ENCODE assay signal across 25 mouse cellular contexts in the genomic region with DNA sequence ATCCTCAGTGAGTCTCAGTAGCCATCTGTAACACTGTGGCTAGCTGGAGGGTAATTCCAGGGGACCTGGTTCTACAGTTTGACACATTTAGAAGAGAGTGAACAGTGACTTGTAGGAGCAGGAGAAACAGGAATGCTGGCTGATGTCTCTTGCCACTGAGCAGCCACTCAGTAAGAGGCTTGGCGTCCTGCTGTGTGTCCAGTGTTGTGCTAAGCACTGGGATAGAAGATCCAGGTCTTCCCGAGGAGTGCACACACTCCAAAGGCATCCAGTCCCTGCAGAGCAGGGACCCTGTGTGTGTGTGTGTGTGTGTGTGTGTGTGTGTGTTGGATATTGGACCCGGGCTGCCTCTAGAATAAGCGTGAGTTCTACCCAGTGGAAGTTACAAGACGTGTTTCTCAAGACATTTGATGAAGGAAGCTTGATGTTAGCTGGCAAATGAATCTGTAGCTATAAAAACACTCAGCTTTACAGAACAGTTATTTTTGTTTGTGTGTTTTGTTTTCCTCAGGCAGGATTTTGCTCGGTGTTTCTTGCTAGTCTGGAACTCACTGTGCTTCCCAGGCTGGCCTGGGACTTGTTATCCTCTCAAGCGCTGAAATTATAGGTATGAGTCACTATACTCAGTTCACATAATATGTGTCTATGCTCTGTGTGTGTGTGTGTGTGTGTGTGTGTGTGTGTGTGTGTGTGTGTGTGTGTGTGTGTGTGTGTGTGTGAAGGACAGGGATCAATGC. TPM values are rescaled to one million over a fixed set of nuclear protein-coding genes. Genes with fewer than 3 reads are reported as not detected.
DNase-seq lines count a peak whose midpoint lies in the region; ATAC-seq and TF ChIP-seq lines count a peak whose summit lies in the region.
"Had no signal": no experiment of that assay in that cellular context is flagged by ENCODE, and none has a peak within 500 bp of the region (broad histone marks: within the 10 kb centered on the region; RNA-seq: fewer than 3 reads in every experiment).

No protein-coding gene starts in this region.

- peaks cover 10% of the 10 kb centered on the region for H3K4me1 ChIP-seq in limb, embryonic 12.5 days (replicated peaks)
- peaks cover 14% of the 10 kb centered on the region for H3K4me1 ChIP-seq in limb, embryonic 10.5 days
- peaks cover 37% of the 10 kb centered on the region for H3K4me1 ChIP-seq in brown adipose tissue, adult 24 weeks (ENCODE audit: control insufficient read depth, insufficient read depth, insufficient read length, low read length)
- H3K4me1 ChIP-seq in olfactory bulb, adult 2 months (ENCODE audit: control insufficient read depth, insufficient read depth, low read length), result peaks cover 46% of the 10 kb centered on the region
- H3K4me1 ChIP-seq: midbrain, embryonic 12.5 days had no signal

- H3K27me3 ChIP-seq in limb, embryonic 12.5 days, result no peaks in the 10 kb centered on the region
- H3K27me3 ChIP-seq in limb, embryonic 10.5 days (ENCODE audit: low read depth, poor library complexity, severe bottlenecking), result no peaks in the 10 kb centered on the region
- H3K27me3 ChIP-seq: forebrain, embryonic 15.5 days; hindbrain, embryonic 13.5 days; liver, embryonic 12.5 days; megakaryocyte, embryonic 14.5 days; midbrain, embryonic 12.5 days; neural tube, embryonic 13.5 days; stomach, embryonic 15.5 days had no signal

- TF ChIP-seq CTCF in gastrocnemius, adult 2 months (IDR thresholded peaks at IDR 0.05), result no peak
- TF ChIP-seq CTCF in olfactory bulb, adult 2 months (IDR thresholded peaks at IDR 0.05; ENCODE audit: insufficient read depth, low read depth, low read length), result no peak

- no peak for DNase-seq in gastrocnemius, adult 2 months
- DNase-seq in gastrocnemius, postnatal 4 days (ENCODE audit: low spot score in 2 of 2), result no peak
- no peak for DNase-seq in limb, embryonic 10.5 days (ENCODE audit: low spot score)
- no peak for DNase-seq in right cerebral cortex, postnatal 14 days
- no peak for DNase-seq in heart, postnatal 10 days
- DNase-seq: adrenal gland, postnatal 10 days; cerebellum, adult 11-12 months; cerebellum, adult 9-11 months; kidney, adult 11 months; kidney, postnatal 25 days; lung, adult 18-20 months; lung, postnatal 4 days; right cerebral cortex, postnatal 25 days had no signal

- WGBS in limb, embryonic 12.5 days, result 77% methylated on average over 7 of the region's 7 CpGs
- WGBS in limb, embryonic 10.5 days, result 82% methylated on average over 7 of the region's 7 CpGs
- 28% methylated on average over 7 of the region's 7 CpGs for WGBS in olfactory bulb, adult 2 months

- no peak overlapping the region for H3K9ac ChIP-seq in limb, embryonic 12.5 days (replicated peaks)
- H3K9ac ChIP-seq: forebrain, embryonic 15.5 days; hindbrain, embryonic 13.5 days; liver, embryonic 12.5 days; midbrain, embryonic 12.5 days; neural tube, embryonic 13.5 days; stomach, embryonic 15.5 days had no signal

- TF ChIP-seq POLR2A in olfactory bulb, adult 2 months (IDR thresholded peaks at IDR 0.05; ENCODE audit: insufficient read depth, low read depth, low read length), result no peak

- ATAC-seq in limb, embryonic 12.5 days (ENCODE audit: insufficient number of reproducible peaks, insufficient read depth, low FRiP score, low TSS enrichment, low read depth), result no peak
- ATAC-seq: forebrain, embryonic 15.5 days; liver, embryonic 12.5 days; lung, postnatal 0 days had no signal

- peaks cover 15% of the 10 kb centered on the region for H3K36me3 ChIP-seq in limb, embryonic 12.5 days
- peaks cover 33% of the 10 kb centered on the region for H3K36me3 ChIP-seq in limb, embryonic 10.5 days
- H3K36me3 ChIP-seq: forebrain, embryonic 15.5 days; neural tube, embryonic 13.5 days; stomach, embryonic 15.5 days had no signal

- no peak overlapping the region for H3K4me2 ChIP-seq in limb, embryonic 12.5 days
- H3K4me2 ChIP-seq: forebrain, embryonic 15.5 days; hindbrain, embryonic 13.5 days; liver, embryonic 12.5 days; midbrain, embryonic 12.5 days; neural tube, embryonic 13.5 days; stomach, embryonic 15.5 days had no signal

- no peaks in the 10 kb centered on the region for H3K9me3 ChIP-seq in limb, embryonic 12.5 days
- H3K9me3 ChIP-seq in limb, embryonic 10.5 days (replicated peaks), result no peaks in the 10 kb centered on the region
- H3K9me3 ChIP-seq: forebrain, embryonic 10.5 days; forebrain, embryonic 15.5 days; hindbrain, embryonic 13.5 days; liver, embryonic 12.5 days; megakaryocyte, embryonic 14.5 days; midbrain, embryonic 12.5 days; neural tube, embryonic 13.5 days; stomach, embryonic 15.5 days had no signal

- H3K4me3 ChIP-seq in gastrocnemius, adult 2 months, result no peak overlapping the region; the same call in 1 of the 2 replicates
- H3K4me3 ChIP-seq in limb, embryonic 12.5 days (replicated peaks), result no peak overlapping the region
- H3K4me3 ChIP-seq in limb, embryonic 10.5 days, result no peak overlapping the region
- H3K4me3 ChIP-seq in brown adipose tissue, adult 24 weeks (ENCODE audit: insufficient read depth, low read depth, low read length), result no peak overlapping the region
- no peak overlapping the region for H3K4me3 ChIP-seq in olfactory bulb, adult 2 months (ENCODE audit: insufficient read depth, low read depth, low read length)
- H3K4me3 ChIP-seq: forebrain, embryonic 10.5 days; forebrain, embryonic 15.5 days; hindbrain, embryonic 13.5 days; liver, embryonic 12.5 days; megakaryocyte, embryonic 14.5 days; midbrain, embryonic 12.5 days; neural tube, embryonic 13.5 days; stomach, embryonic 15.5 days had no signal

- intact Hi-C loops in gastrocnemius, adult 2 months (cut with DNase I), result no loop called here
- intact Hi-C loops in heart, postnatal 10 days (cut with DNase I), result no loop called here

- peak overlapping the region; percentile 69 for H3K27ac ChIP-seq in gastrocnemius, adult 2 months
- H3K27ac ChIP-seq in limb, embryonic 12.5 days, result 0 out of 2 replicates have a peak overlapping the region, but pooled peaks have one; percentile 31
- no peak overlapping the region for H3K27ac ChIP-seq in limb, embryonic 10.5 days
- H3K27ac ChIP-seq in brown adipose tissue, adult 24 weeks (replicated peaks; ENCODE audit: low read depth, low read length), result 0 out of 2 replicates have a peak overlapping the region, but pooled peaks have one; percentile 14
- peak overlapping the region; percentile 91 for H3K27ac ChIP-seq in olfactory bulb, adult 2 months (ENCODE audit: insufficient read depth, low read depth, low read length)
- H3K27ac ChIP-seq: forebrain, embryonic 10.5 days; forebrain, embryonic 15.5 days; hindbrain, embryonic 13.5 days; liver, embryonic 12.5 days; midbrain, embryonic 12.5 days; neural tube, embryonic 13.5 days; stomach, embryonic 15.5 days had no signal

RNA-seq across cellular contexts. Expression of gene Slc9a1, which starts 16.7 kb away (rescaled TPM):
- total RNA-seq in gastrocnemius, adult 2 months (2021), result 10 to 100 TPM in 1 of 2 experiments, 1 to 10 TPM in 1; 8.1 to 11.7 TPM
- 10 to 100 TPM; 24.1 to 24.4 TPM for total RNA-seq in gastrocnemius, postnatal 4 days (2021)
- polyA plus RNA-seq in limb, embryonic 12.5 days (2016; fragmentation: Nextera tagmentation; extraction: Ambion mirVana), result 7.3 and 7.8 TPM in 2 replicates
- 8.7 and 9.0 TPM in 2 replicates for polyA plus RNA-seq in limb, embryonic 10.5 days (2016; fragmentation: Nextera tagmentation; extraction: Ambion mirVana)
- 8.6 and 10.3 TPM in 2 replicates for polyA plus RNA-seq in brown adipose tissue, adult 24 weeks (2012; ENCODE audit: insufficient read depth, insufficient read length, missing spikeins)
- polyA plus RNA-seq in olfactory bulb, adult 2 months (2012; ENCODE audit: insufficient read depth, insufficient read length, low replicate concordance, missing spikeins), result not detected in 2 replicates
- total RNA-seq in heart, postnatal 10 days (2021), result 10 to 100 TPM; 21.4 to 24.2 TPM

RNA-seq across cellular contexts. Expression of gene Wdtc1, which starts 32.9 kb away (rescaled TPM):
- 10 to 100 TPM; 86.7 to 93.4 TPM for total RNA-seq in gastrocnemius, adult 2 months (2021)
- total RNA-seq in gastrocnemius, postnatal 4 days (2021), result 10 to 100 TPM; 43.1 to 45.0 TPM
- polyA plus RNA-seq in limb, embryonic 12.5 days (2016; fragmentation: Nextera tagmentation; extraction: Ambion mirVana), result 12.2 and 17.6 TPM in 2 replicates
- polyA plus RNA-seq in limb, embryonic 10.5 days (2016; fragmentation: Nextera tagmentation; extraction: Ambion mirVana), result 14.3 and 15.5 TPM in 2 replicates
- polyA plus RNA-seq in brown adipose tissue, adult 24 weeks (2012; ENCODE audit: insufficient read depth, insufficient read length, missing spikeins), result 25.6 TPM in 2 replicates
- 113 TPM in 1 of 2 replicates, not detected in the other for polyA plus RNA-seq in olfactory bulb, adult 2 months (2012; ENCODE audit: insufficient read depth, insufficient read length, low replicate concordance, missing spikeins)
- 10 to 100 TPM; 55.3 to 58.8 TPM for total RNA-seq in heart, postnatal 10 days (2021)
